Mouse (Mus musculus) erythroblast, embryonic 14.5 days (primary cell): ENCODE data around the gene Cnih2.

Experiments used
- GATA1 ChIP-seq: IDR thresholded peaks from 2 replicates; pipeline ENCODE4 v1.6.1; 2012; ENCODE audit warnings: low read length, inconsistent platforms, mixed read lengths
- TAL1 ChIP-seq: IDR thresholded peaks from 3 replicates; pipeline ENCODE4 v1.6.1; 2012; ENCODE audit warnings: low read length, inconsistent platforms, mixed read lengths

DNA sequence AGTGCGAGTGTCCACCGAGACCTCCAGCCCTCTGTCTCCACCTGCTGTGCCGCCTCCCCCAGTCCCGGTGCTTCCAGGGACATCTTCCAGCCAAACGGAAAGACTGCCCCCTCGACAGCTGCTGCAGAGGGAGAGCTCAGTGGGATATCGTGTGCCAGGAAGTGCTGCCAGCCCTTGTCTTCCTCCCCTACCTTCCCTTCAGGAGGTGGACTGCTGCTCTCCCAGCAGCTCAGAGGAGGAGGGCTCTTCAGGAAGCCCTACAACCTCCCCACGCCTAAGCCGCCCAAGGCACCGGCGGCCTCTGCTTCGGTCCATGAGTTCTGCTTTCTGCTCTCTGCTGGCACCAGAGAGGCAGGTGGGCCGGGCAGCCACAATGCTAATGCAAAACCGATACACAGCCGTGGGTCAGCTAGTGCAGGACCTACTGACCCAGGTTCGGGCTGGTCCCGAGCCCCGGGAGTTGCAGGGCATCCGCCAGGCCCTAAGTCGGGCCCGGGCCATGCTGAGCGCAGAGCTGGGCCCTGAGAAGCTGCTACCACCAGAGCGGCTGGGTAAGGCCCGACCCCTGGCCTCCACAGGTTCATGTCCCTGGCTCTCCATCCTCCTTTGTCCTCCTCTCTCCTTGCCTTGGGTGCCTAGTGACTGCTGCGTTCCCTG, 46.0 kb downstream of the Cnih2 start:
- no peak for TF ChIP-seq GATA1
- no peak for TF ChIP-seq TAL1
